Mouse (Mus musculus) neural tube, embryonic 15.5 days (tissue): ENCODE data around the gene Map7. TPM values are rescaled to one million over a fixed set of nuclear protein-coding genes. Genes with fewer than 3 reads are reported as not detected.

Source experiments
- ATAC-seq: fragments of 200-750 bp; cut with Nextera tagmentation; 2 replicates; pipeline ENCODE4 v1.8.0; 2017; ENCODE audit warnings: mild to moderate bottlenecking, moderate TSS enrichment, moderate library complexity; ENCODE audit not compliant: low FRiP score
- H3K27ac ChIP-seq: fragments of 300-500 bp; sonication (generic); replicated peaks from 2 replicates; pipeline ENCODE4 v1.5.1; 2015; ENCODE audit warnings: mild to moderate bottlenecking, inconsistent platforms
- H3K27me3 ChIP-seq: fragments of 300-500 bp; sonication (generic); replicated peaks from 2 replicates; pipeline ENCODE4 v1.6.1; 2015; ENCODE audit warnings: inconsistent platforms
- H3K36me3 ChIP-seq: fragments of 300-500 bp; sonication (generic); 2 replicates; pipeline ENCODE4 v1.6.1; 2015; ENCODE audit warnings: inconsistent platforms
- H3K4me1 ChIP-seq: fragments of 300-500 bp; sonication (generic); 2 replicates; pipeline ENCODE4 v1.6.1; 2015; ENCODE audit warnings: inconsistent platforms
- H3K4me2 ChIP-seq: fragments of 300-500 bp; sonication (generic); 2 replicates; pipeline ENCODE4 v1.6.1; 2015; ENCODE audit warnings: inconsistent platforms, mild to moderate bottlenecking, moderate library complexity
- H3K4me3 ChIP-seq: fragments of 300-500 bp; sonication (generic); replicated peaks from 2 replicates; pipeline ENCODE4 v1.5.1; 2015; ENCODE audit warnings: mild to moderate bottlenecking, inconsistent platforms
- H3K9ac ChIP-seq: fragments of 300-500 bp; sonication (generic); replicated peaks from 2 replicates; pipeline ENCODE4 v1.6.1; 2015; ENCODE audit warnings: mild to moderate bottlenecking, inconsistent platforms
- H3K9me3 ChIP-seq: fragments of 300-500 bp; sonication (generic); replicated peaks from 2 replicates; pipeline ENCODE4 v1.6.1; 2016; ENCODE audit warnings: inconsistent platforms
- WGBS: fragments of 180-500 bp; shearing (Covaris S2); methylation state at CpG from one replicate; pipeline ENCODE4 v1.1.7; 2015; ENCODE audit warnings: mixed read lengths; 5-methylcytosine and 5-hydroxymethylcytosine counted together
- microRNA-seq: library from miRNA; unstranded; fragments of <30 nt; microRNA quantifications from one replicate; pipeline ENCODE4, GENCODE M21; 2017
- polyA plus RNA-seq: library from polyadenylated mRNA; unstranded; fragments of >200 nt; fragmentation: Nextera tagmentation; extraction: Ambion mirVana; gene quantifications from 2 replicates; pipeline ENCODE4 v1.2.1, GENCODE M21; 2015

Gene Map7
- polyA plus RNA-seq, 1 experiment from 2014 or later: 13.9 TPM

GRCm38 (mm10) chr10:20310969-20311769 is 162.9 kb downstream of the Map7 start:
- Histone ChIP-seq H3K27ac (peak overlapping the region; percentile 100), H3K4me1 (peaks cover 18% of the 10 kb centered on the region), H3K9me3 (no peaks in the 10 kb centered on the region), H3K4me2 (peak overlapping the region; percentile 72), H3K4me3 (peak overlapping the region; percentile 91), H3K27me3 (no peaks in the 10 kb centered on the region), H3K36me3 (no peaks in the 10 kb centered on the region), H3K9ac (peak overlapping the region; percentile 92)
- 13% methylated on average over 11 of the region's 11 CpGs for WGBS
- ATAC-seq: peak; percentile 0; the same call in 1 of the 2 replicates

GRCm38 (mm10) chr10:20311918-20312735 is 163.9 kb downstream of the Map7 start, which contains the start of gene Bclaf1:
Bclaf1 (plus strand) TSS chr10:20312469.
- peak within 1 kb of the TSS; percentile 100 for H3K27ac ChIP-seq
- H3K4me3 ChIP-seq: peak within 1 kb of the TSS; percentile 91
- H3K27me3 ChIP-seq: no peaks in the 10 kb centered on the region
- under 1% methylated on average over 80 of the region's 84 CpGs for WGBS
- peak; percentile 98 for ATAC-seq
- H3K36me3 ChIP-seq: no peaks in the 10 kb centered on the region
- H3K4me2 ChIP-seq: peak within 1 kb of the TSS; percentile 72
- H3K9ac ChIP-seq: peak within 1 kb of the TSS; percentile 92
- H3K4me1 ChIP-seq: peaks cover 20% of the 10 kb centered on the region
- no peaks in the 10 kb centered on the region for H3K9me3 ChIP-seq

GRCm38 (mm10) chr10:20312736-20313301 is 164.5 kb downstream of the Map7 start:
- Histone ChIP-seq H3K4me3 (peak overlapping the region; percentile 91), H3K4me2 (peak overlapping the region; percentile 72), H3K36me3 (no peaks in the 10 kb centered on the region), H3K27me3 (no peaks in the 10 kb centered on the region), H3K9me3 (no peaks in the 10 kb centered on the region), H3K27ac (peak overlapping the region; percentile 100), H3K9ac (peak overlapping the region; percentile 92), H3K4me1 (peaks cover 20% of the 10 kb centered on the region)
- peak; percentile 87 for ATAC-seq
- WGBS: under 1% methylated on average over 44 of the region's 54 CpGs

GRCm38 (mm10) chr10:20313447-20313846 is 165.2 kb downstream of the Map7 start:
- peaks cover 20% of the 10 kb centered on the region for H3K4me1 ChIP-seq
- peak overlapping the region; percentile 91 for H3K4me3 ChIP-seq
- peak overlapping the region; percentile 100; the same call in 1 of the 2 replicates for H3K27ac ChIP-seq
- 46% methylated on average over 13 of the region's 13 CpGs for WGBS
- peak overlapping the region; percentile 72 for H3K4me2 ChIP-seq
- no peak for ATAC-seq
- no peaks in the 10 kb centered on the region for H3K9me3 ChIP-seq
- no peaks in the 10 kb centered on the region for H3K27me3 ChIP-seq
- H3K9ac ChIP-seq: peak overlapping the region; percentile 92
- H3K36me3 ChIP-seq: no peaks in the 10 kb centered on the region

GRCm38 (mm10) chr10:20313941-20314340 is 165.7 kb downstream of the Map7 start:
- WGBS: 92% methylated on average over 4 of the region's 4 CpGs

GRCm38 (mm10) chr10:20314797-20315196 is 166.5 kb downstream of the Map7 start:
- H3K27ac ChIP-seq: no peak overlapping the region
- no peak overlapping the region for H3K4me3 ChIP-seq
- no peak overlapping the region for H3K4me2 ChIP-seq
- H3K9me3 ChIP-seq: no peaks in the 10 kb centered on the region
- no peak for ATAC-seq
- peaks cover 20% of the 10 kb centered on the region for H3K4me1 ChIP-seq
- no peaks in the 10 kb centered on the region for H3K27me3 ChIP-seq
- peaks cover 9% of the 10 kb centered on the region for H3K36me3 ChIP-seq
- 51% methylated on average over 2 of the region's 2 CpGs for WGBS
- no peak overlapping the region for H3K9ac ChIP-seq

More at GRCm38 (mm10) chr10:20313941-20314340, 165.7 kb downstream of the Map7 start:
- peaks cover 20% of the 10 kb centered on the region for H3K4me1 ChIP-seq
- no peak overlapping the region for H3K9ac ChIP-seq
- no peak overlapping the region for H3K4me3 ChIP-seq
- no peak for ATAC-seq
- no peaks in the 10 kb centered on the region for H3K27me3 ChIP-seq
- no peaks in the 10 kb centered on the region for H3K9me3 ChIP-seq
- peak overlapping the region; percentile 72 for H3K4me2 ChIP-seq
- H3K27ac ChIP-seq: no peak overlapping the region
- H3K36me3 ChIP-seq: peaks cover 2% of the 10 kb centered on the region

- no peak for ATAC-seq
- Histone ChIP-seq H3K4me3 (no peak overlapping the region), H3K36me3 (peaks cover 9% of the 10 kb centered on the region), H3K9me3 (no peaks in the 10 kb centered on the region), H3K4me2 (no peak overlapping the region), H3K27me3 (no peaks in the 10 kb centered on the region), H3K9ac (no peak overlapping the region), H3K27ac (no peak overlapping the region), H3K4me1 (peaks cover 12% of the 10 kb centered on the region)
- WGBS: 88% methylated on average over 5 of the region's 5 CpGs
Measured at GRCm38 (mm10) chr10:20317466-20317865, 169.2 kb downstream of the Map7 start.

GRCm38 (mm10) chr10:20326226-20326625 is 178.0 kb downstream of the Map7 start:
- Histone ChIP-seq H3K27ac (no peak overlapping the region), H3K9ac (no peak overlapping the region), H3K4me2 (no peak overlapping the region), H3K4me3 (no peak overlapping the region), H3K9me3 (no peaks in the 10 kb centered on the region), H3K4me1 (no peaks in the 10 kb centered on the region), H3K36me3 (peaks cover 41% of the 10 kb centered on the region), H3K27me3 (no peaks in the 10 kb centered on the region)
- ATAC-seq: no peak

Small RNAs within 50 kb of the gene (microRNA-seq; reads per million reads assigned to microRNA genes)
- gene Mir6413: not detected

Other genes with a start within 250 kb of the Map7 start
- 32.9 and 34.0 TPM in 2 replicates for gene Pex7, start 240.8 kb upstream of the Map7 start, polyA plus RNA-seq
- gene Map3k5, start 214.0 kb upstream of the Map7 start, polyA plus RNA-seq: 1.4 and 1.7 TPM in 2 replicates
- gene Bclaf1, start 164.0 kb downstream of the Map7 start, polyA plus RNA-seq: 96.8 and 101 TPM in 2 replicates
- 0.31 and 0.73 TPM in 2 replicates for gene Mtfr2, start 199.3 kb downstream of the Map7 start, polyA plus RNA-seq